Mouse (Mus musculus): ENCODE results near the gene Vsx2. TPM values are rescaled to one million over a fixed set of nuclear protein-coding genes. Genes with fewer than 3 reads are reported as not detected.

Vsx2 gene
- polyA plus RNA-seq (2014; fragmentation: Nextera tagmentation; extraction: Ambion mirVana) = not detected in 2 replicates

GRCm38 (mm10) chr12:84569336-84569970 lies at the start of gene Vsx2:
Gene Vsx2 (plus strand): TSS chr12:84569762.
- H3K27me3 ChIP-seq (ENCODE audit: control insufficient read depth, insufficient read depth, low read length) = peaks cover 64% of the 10 kb centered on the region
- peak within 1 kb of the TSS; percentile 16; the same call in 1 of the 2 replicates for H3K4me3 ChIP-seq (ENCODE audit: low read depth, low read length)
- peak within 1 kb of the TSS; percentile 36 for H3K4me2 ChIP-seq (ENCODE audit: low read depth, low read length, severe bottlenecking)
- H3K4me1 ChIP-seq (replicated peaks; ENCODE audit: control insufficient read depth, insufficient read depth, low read length) = peaks cover 11% of the 10 kb centered on the region; the same call in 1 of the 2 replicates
- no peak within 1 kb of the TSS for H3K9ac ChIP-seq (ENCODE audit: low read length)
- no peaks in the 10 kb centered on the region for H3K36me3 ChIP-seq (ENCODE audit: control insufficient read depth, insufficient read depth, low read length)
- 1% methylated on average over 25 of the region's 25 CpGs for WGBS
- H3K27ac ChIP-seq (ENCODE audit: low read depth, low read length) = no peak within 1 kb of the TSS
- DNase-seq (ENCODE audit: low spot score) (peak; percentile 65), ATAC-seq (replicated peaks; ENCODE audit: low FRiP score) (no peak; the same call in 1 of the 2 replicates)
- H3K9me3 ChIP-seq (ENCODE audit: control insufficient read depth, low read length) = no peaks in the 10 kb centered on the region

GRCm38 (mm10) chr12:84523728-84524127 lies 45.8 kb upstream of the Vsx2 start:
- no peaks in the 10 kb centered on the region for H3K9me3 ChIP-seq (ENCODE audit: control insufficient read depth, low read length)
- 43% methylated on average over 3 of the region's 3 CpGs for WGBS
- no peaks in the 10 kb centered on the region; the same call in 1 of the 2 replicates for H3K4me1 ChIP-seq (replicated peaks; ENCODE audit: control insufficient read depth, insufficient read depth, low read length)
- H3K9ac ChIP-seq (ENCODE audit: low read length) = no peak overlapping the region
- H3K27ac ChIP-seq (ENCODE audit: low read depth, low read length) = no peak overlapping the region
- no peaks in the 10 kb centered on the region for H3K27me3 ChIP-seq (ENCODE audit: control insufficient read depth, insufficient read depth, low read length)
- H3K4me3 ChIP-seq (ENCODE audit: low read depth, low read length) = no peak overlapping the region
- DNase-seq (ENCODE audit: low spot score) = no peak
- no peaks in the 10 kb centered on the region for H3K36me3 ChIP-seq (ENCODE audit: control insufficient read depth, insufficient read depth, low read length)
- H3K4me2 ChIP-seq (ENCODE audit: low read depth, low read length, severe bottlenecking) = no peak overlapping the region
- ATAC-seq (replicated peaks; ENCODE audit: low FRiP score) = no peak

GRCm38 (mm10) chr12:84524147-84525050 lies 45.2 kb upstream of the Vsx2 start:
- no peak; the same call in 1 of the 2 replicates for ATAC-seq (replicated peaks; ENCODE audit: low FRiP score)
- 50% methylated on average over 11 of the region's 11 CpGs for WGBS

GRCm38 (mm10) chr12:84525422-84525821 lies 44.1 kb upstream of the Vsx2 start:
- ATAC-seq (replicated peaks; ENCODE audit: low FRiP score) = no peak
- Histone ChIP-seq H3K4me3 (ENCODE audit: low read depth, low read length) (no peak overlapping the region), H3K36me3 (ENCODE audit: control insufficient read depth, insufficient read depth, low read length) (no peaks in the 10 kb centered on the region), H3K27ac (ENCODE audit: low read depth, low read length) (no peak overlapping the region), H3K27me3 (ENCODE audit: control insufficient read depth, insufficient read depth, low read length) (no peaks in the 10 kb centered on the region), H3K9me3 (ENCODE audit: control insufficient read depth, low read length) (no peaks in the 10 kb centered on the region), H3K9ac (ENCODE audit: low read length) (no peak overlapping the region), H3K4me1 (replicated peaks; ENCODE audit: control insufficient read depth, insufficient read depth, low read length) (no peaks in the 10 kb centered on the region; the same call in 1 of the 2 replicates), H3K4me2 (ENCODE audit: low read depth, low read length, severe bottlenecking) (no peak overlapping the region)
- no peak for DNase-seq (ENCODE audit: low spot score)
- WGBS = 91% methylated on average over 12 of the region's 12 CpGs

More at GRCm38 (mm10) chr12:84524147-84525050, 45.2 kb upstream of the Vsx2 start:
- Histone ChIP-seq H3K4me1 (replicated peaks; ENCODE audit: control insufficient read depth, insufficient read depth, low read length) (no peaks in the 10 kb centered on the region; the same call in 1 of the 2 replicates), H3K4me2 (ENCODE audit: low read depth, low read length, severe bottlenecking) (no peak overlapping the region), H3K4me3 (ENCODE audit: low read depth, low read length) (no peak overlapping the region), H3K9me3 (ENCODE audit: control insufficient read depth, low read length) (no peaks in the 10 kb centered on the region), H3K27ac (ENCODE audit: low read depth, low read length) (no peak overlapping the region), H3K9ac (ENCODE audit: low read length) (no peak overlapping the region), H3K36me3 (ENCODE audit: control insufficient read depth, insufficient read depth, low read length) (no peaks in the 10 kb centered on the region), H3K27me3 (ENCODE audit: control insufficient read depth, insufficient read depth, low read length) (no peaks in the 10 kb centered on the region)
- DNase-seq (ENCODE audit: low spot score) = no peak

- no peak for ATAC-seq (replicated peaks; ENCODE audit: low FRiP score)
- Histone ChIP-seq H3K4me1 (replicated peaks; ENCODE audit: control insufficient read depth, insufficient read depth, low read length) (peaks cover 24% of the 10 kb centered on the region), H3K27ac (ENCODE audit: low read depth, low read length) (no peak overlapping the region), H3K9me3 (ENCODE audit: control insufficient read depth, low read length) (no peaks in the 10 kb centered on the region), H3K4me2 (ENCODE audit: low read depth, low read length, severe bottlenecking) (no peak overlapping the region), H3K27me3 (ENCODE audit: control insufficient read depth, insufficient read depth, low read length) (no peaks in the 10 kb centered on the region), H3K36me3 (ENCODE audit: control insufficient read depth, insufficient read depth, low read length) (no peaks in the 10 kb centered on the region), H3K4me3 (ENCODE audit: low read depth, low read length) (no peak overlapping the region), H3K9ac (ENCODE audit: low read length) (no peak overlapping the region)
- no peak for DNase-seq (ENCODE audit: low spot score)
- WGBS = 86% methylated on average over 5 of the region's 5 CpGs
Observed at GRCm38 (mm10) chr12:84530426-84530825, 39.1 kb upstream of the Vsx2 start.

GRCm38 (mm10) chr12:84531906-84532829 lies 37.4 kb upstream of the Vsx2 start:
- no peaks in the 10 kb centered on the region for H3K9me3 ChIP-seq (ENCODE audit: control insufficient read depth, low read length)
- H3K4me1 ChIP-seq (replicated peaks; ENCODE audit: control insufficient read depth, insufficient read depth, low read length) = peaks cover 24% of the 10 kb centered on the region
- H3K36me3 ChIP-seq (ENCODE audit: control insufficient read depth, insufficient read depth, low read length) = no peaks in the 10 kb centered on the region
- H3K4me2 ChIP-seq (ENCODE audit: low read depth, low read length, severe bottlenecking) = 0 out of 2 replicates have a peak overlapping the region, but pooled peaks have one; percentile 15
- no peaks in the 10 kb centered on the region for H3K27me3 ChIP-seq (ENCODE audit: control insufficient read depth, insufficient read depth, low read length)
- peak overlapping the region; percentile 39; the same call in 1 of the 2 replicates for H3K9ac ChIP-seq (ENCODE audit: low read length)
- H3K4me3 ChIP-seq (ENCODE audit: low read depth, low read length) = no peak overlapping the region
- 11% methylated on average over 13 of the region's 13 CpGs for WGBS
- H3K27ac ChIP-seq (ENCODE audit: low read depth, low read length) = peak overlapping the region; percentile 95
- peak; percentile 88 for DNase-seq (ENCODE audit: low spot score)
- peak; percentile 92 for ATAC-seq (replicated peaks; ENCODE audit: low FRiP score)

- ATAC-seq (replicated peaks; ENCODE audit: low FRiP score) (no peak), DNase-seq (ENCODE audit: low spot score) (no peak)
- peak overlapping the region; percentile 95 for H3K27ac ChIP-seq (ENCODE audit: low read depth, low read length)
- H3K4me1 ChIP-seq (replicated peaks; ENCODE audit: control insufficient read depth, insufficient read depth, low read length) = peaks cover 24% of the 10 kb centered on the region
- H3K9ac ChIP-seq (ENCODE audit: low read length) = peak overlapping the region; percentile 39; the same call in 1 of the 2 replicates
- H3K27me3 ChIP-seq (ENCODE audit: control insufficient read depth, insufficient read depth, low read length) = no peaks in the 10 kb centered on the region
- peak overlapping the region; percentile 31; the same call in 1 of the 2 replicates for H3K4me2 ChIP-seq (ENCODE audit: low read depth, low read length, severe bottlenecking)
- no peaks in the 10 kb centered on the region for H3K9me3 ChIP-seq (ENCODE audit: control insufficient read depth, low read length)
- WGBS = 39% methylated on average over 8 of the region's 8 CpGs
- no peak overlapping the region for H3K4me3 ChIP-seq (ENCODE audit: low read depth, low read length)
- no peaks in the 10 kb centered on the region for H3K36me3 ChIP-seq (ENCODE audit: control insufficient read depth, insufficient read depth, low read length)
Observed at GRCm38 (mm10) chr12:84532830-84533199, 36.7 kb upstream of the Vsx2 start.
